8 mouse cellular contexts compared by ENCODE assay signal in genomic region chr1:128456844-128457445, GRCm38 (mm10). TPM values are rescaled to one million over a fixed set of nuclear protein-coding genes. Genes with fewer than 3 reads are reported as not detected.
A peak's percentile ranks its signal among the peaks of the same experiment; 100 is the strongest.
DNase-seq lines count a peak whose midpoint lies in the region; ATAC-seq lines count a peak whose summit lies in the region.

No protein-coding gene starts in this region.

- 0 out of 2 replicates have a peak, but pooled peaks cover 7% of the 10 kb centered on the region for H3K4me1 ChIP-seq in heart, embryonic 12.5 days (replicated peaks)

- H3K27me3 ChIP-seq in heart, embryonic 12.5 days (replicated peaks) = no peaks in the 10 kb centered on the region

- H3K4me2 ChIP-seq in heart, embryonic 12.5 days = peak overlapping the region; percentile 58

- peak overlapping the region; percentile 16 for H3K4me3 ChIP-seq in heart, embryonic 12.5 days

- WGBS in heart, embryonic 12.5 days = 32% methylated on average over 18 of the region's 18 CpGs

- H3K9me3 ChIP-seq in heart, embryonic 12.5 days (replicated peaks) = no peaks in the 10 kb centered on the region

- no peaks in the 10 kb centered on the region for H3K36me3 ChIP-seq in heart, embryonic 12.5 days

- peak overlapping the region; percentile 15; the same call in 1 of the 2 replicates for H3K9ac ChIP-seq in heart, embryonic 12.5 days

- peak; percentile 30 for DNase-seq in retina, postnatal 1 day
- DNase-seq in retina, embryonic 14.5 days (ENCODE audit: low spot score) = no peak
- peak; percentile 11 to 21 for DNase-seq in kidney, adult 8-10 months
- peak; percentile 80 for DNase-seq in lung, postnatal 36 days
- DNase-seq in frontal cortex, postnatal 36 days (ENCODE audit: low spot score in 2 of 2) = no peak

- no peak overlapping the region; the same call in 1 of the 2 replicates for H3K27ac ChIP-seq in heart, embryonic 12.5 days (ENCODE audit: poor library complexity, severe bottlenecking)

- ATAC-seq in heart, embryonic 12.5 days (ENCODE audit: insufficient number of reproducible peaks, low FRiP score) = no peak
- no peak for ATAC-seq in erythroblast, adult 5-6 weeks (replicated peaks; ENCODE audit: low FRiP score, poor library complexity, severe bottlenecking)
- no peak for ATAC-seq in monocyte, adult 5-6 weeks (replicated peaks; ENCODE audit: insufficient number of reproducible peaks, low FRiP score, low TSS enrichment, poor library complexity, severe bottlenecking)

RNA-seq across cellular contexts. Expression of gene Dars, which starts 39.8 kb away (rescaled TPM):
- 110 and 117 TPM in 2 replicates for polyA plus RNA-seq in heart, embryonic 12.5 days (2016; fragmentation: Nextera tagmentation; extraction: Ambion mirVana)
- 49.9 and 64.6 TPM in 2 replicates for total RNA-seq in erythroblast, adult 5-6 weeks (2015; ENCODE audit: low replicate concordance)
- 49.1 and 57.0 TPM in 2 replicates for total RNA-seq in erythroblast, adult 5-6 weeks (2017; ENCODE audit: low replicate concordance)
- total RNA-seq in monocyte, adult 5-6 weeks (2017) = 92.1 to 108 TPM (median 101 TPM) in 3 replicates

Comparison
In these comparisons a context has a peak if more than half of its experiments do, and no peak if none do; other contexts are left out.
1. DNase-seq: peak in retina, postnatal 1 day (single experiment), kidney, adult 8-10 months (2 of 2) and lung, postnatal 36 days (single experiment); none in retina, embryonic 14.5 days (single experiment) and frontal cortex, postnatal 36 days (0 of 2).